Mouse (Mus musculus) thymus, postnatal 0 days (tissue): ENCODE measurements around the gene Otub1. TPM values are rescaled to one million over a fixed set of nuclear protein-coding genes. Genes with fewer than 3 reads are reported as not detected.

Experiments used
- DNase-seq: peaks from one replicate; pipeline ENCODE4 v3.0.0-alpha.2; 2015; ENCODE audit warnings: low spot score
- polyA plus RNA-seq: library from polyadenylated mRNA; unstranded; fragments of >200 nt; fragmentation: Nextera tagmentation; extraction: Ambion mirVana; gene quantifications from 2 replicates; pipeline ENCODE4 v1.2.1, GENCODE M21; 2015

The Otub1 gene
- polyA plus RNA-seq, 1 experiment from 2014 or later, result 166 TPM

DNA sequence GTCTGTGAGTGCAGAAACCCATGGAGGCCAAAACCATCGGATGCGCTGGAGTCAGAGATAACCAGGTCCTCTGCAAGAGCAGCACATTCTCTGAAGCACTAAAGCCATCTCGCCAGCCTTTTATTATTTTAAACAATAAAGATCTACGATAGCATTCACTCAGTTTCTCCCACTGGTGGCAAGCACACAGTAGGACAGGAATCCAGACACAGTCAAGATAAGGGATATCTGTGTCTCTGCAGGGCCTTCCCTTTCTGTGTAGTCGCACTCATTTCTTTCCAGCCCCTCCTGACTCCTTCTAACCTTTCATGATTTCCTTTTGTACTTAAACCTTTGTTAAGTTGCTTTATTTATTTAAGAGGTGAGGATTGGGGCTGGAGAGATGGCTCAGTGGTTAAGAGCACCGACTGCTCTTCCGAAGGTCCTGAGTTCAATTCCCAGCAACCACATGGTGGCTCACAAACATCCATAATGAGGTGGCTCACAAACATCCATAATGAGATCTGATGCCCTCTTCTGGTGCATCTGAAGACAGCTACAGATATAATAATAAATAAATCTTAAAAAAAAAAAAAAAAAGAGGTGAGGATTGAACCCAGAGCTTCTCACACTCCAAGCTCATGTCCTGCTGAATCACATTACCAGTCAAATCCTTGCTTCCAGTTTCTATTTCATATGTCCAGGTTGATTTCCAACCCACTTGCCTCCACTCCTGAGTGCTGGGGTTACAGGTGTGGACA is 4.0 kb upstream of the Otub1 start:
- no peak for DNase-seq

DNA sequence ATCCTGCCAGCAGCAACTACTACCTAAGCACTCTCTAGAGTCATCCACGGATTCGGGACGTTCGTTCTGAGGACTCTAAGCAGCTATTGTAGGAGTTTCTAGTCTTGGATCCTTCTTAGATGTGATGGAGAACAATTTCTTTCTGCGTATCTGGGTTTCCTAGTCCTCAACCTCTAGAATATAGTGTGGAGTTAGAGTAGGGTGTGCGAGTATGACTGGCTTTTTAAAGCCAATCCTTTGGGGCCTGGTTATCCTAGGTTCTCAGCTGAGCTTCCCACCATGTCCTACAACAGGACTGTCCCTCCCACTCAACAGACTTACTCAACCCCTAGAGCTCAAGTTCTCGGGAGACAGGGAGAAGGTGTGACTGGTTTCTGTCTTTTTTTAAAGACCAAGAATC is 790 bp downstream of the Otub1 start:
- no peak for DNase-seq

DNA sequence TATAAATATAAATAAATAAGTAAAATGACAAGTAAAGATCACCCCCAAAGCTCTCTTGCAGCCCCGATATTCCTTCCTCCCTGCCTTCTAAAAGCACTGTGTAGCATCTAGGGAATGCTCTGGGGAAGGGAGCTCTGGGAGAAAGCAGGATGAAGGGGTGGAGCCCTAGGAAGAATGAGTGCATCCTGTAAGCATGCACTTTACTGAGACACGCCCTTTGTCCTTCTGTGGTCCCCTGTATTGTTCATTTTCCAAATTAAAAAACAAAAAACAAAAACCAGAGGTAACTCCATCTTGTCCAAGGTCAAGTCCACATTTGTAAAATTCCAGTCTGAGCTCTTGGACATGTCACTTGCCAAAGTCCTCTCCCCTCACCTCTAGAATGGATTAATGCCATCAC is 1.2 kb downstream of the Otub1 start:
- no peak for DNase-seq

DNA sequence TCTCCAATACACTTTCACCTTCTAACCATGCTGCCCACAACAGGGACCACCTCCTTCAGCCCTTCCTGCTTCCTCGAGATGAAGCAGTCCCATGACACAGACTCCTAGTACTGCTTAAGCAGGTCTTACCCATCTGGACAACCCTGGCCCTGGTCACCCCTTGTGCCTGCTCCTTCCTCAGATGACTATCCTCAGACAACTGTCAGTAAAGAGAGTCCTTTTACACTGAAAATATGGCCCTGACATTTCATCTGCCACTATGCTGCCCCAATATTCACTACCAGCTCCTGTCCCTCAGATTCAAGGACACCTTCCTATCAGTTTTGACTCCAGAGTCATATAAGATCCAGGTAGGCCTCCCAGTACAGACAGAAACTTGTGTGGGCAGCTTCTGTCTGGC is 5.7 kb downstream of the Otub1 start:
- no peak for DNase-seq

DNA sequence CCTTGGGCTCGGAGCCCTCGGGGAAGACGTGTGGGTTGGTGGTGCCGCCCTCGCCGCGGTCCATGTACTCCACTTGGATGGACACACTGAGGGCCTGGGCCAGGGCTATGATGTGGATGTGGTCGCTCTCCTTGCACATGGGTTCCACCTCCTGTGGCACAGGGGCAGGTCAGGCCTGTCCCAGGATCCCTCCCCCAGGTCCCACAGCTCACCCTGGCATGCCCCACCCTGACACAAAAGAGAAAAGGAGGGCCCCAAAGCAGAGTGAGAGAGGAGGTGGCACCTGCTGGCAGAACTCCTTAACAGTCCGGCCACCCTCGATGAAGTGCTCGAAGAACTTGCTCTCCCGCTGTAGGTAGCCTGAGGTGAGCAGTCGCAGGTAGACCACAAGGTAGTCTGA is 7.0 kb downstream of the Otub1 start:
- DNase-seq, result no peak

DNA sequence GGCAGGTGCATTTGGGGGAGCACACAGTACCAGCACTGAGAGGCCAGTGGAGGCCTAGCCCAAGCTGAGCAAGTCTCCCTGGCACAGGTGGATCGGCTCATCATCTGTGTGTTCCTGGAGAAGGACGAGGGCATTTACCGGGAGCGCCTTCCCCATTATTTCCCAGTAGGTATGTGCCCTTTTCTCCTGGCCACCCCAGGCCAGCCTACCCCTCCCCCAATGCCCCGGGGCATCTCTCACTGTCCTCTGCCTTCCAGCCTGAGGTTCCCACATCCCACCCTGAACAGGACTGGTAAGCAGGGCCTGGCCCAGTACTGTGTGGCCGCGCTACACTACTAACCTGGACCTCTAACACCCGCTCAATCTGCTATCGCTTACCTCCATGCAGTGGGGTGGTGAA is 8.7 kb downstream of the Otub1 start:
- DNase-seq, result no peak

DNA sequence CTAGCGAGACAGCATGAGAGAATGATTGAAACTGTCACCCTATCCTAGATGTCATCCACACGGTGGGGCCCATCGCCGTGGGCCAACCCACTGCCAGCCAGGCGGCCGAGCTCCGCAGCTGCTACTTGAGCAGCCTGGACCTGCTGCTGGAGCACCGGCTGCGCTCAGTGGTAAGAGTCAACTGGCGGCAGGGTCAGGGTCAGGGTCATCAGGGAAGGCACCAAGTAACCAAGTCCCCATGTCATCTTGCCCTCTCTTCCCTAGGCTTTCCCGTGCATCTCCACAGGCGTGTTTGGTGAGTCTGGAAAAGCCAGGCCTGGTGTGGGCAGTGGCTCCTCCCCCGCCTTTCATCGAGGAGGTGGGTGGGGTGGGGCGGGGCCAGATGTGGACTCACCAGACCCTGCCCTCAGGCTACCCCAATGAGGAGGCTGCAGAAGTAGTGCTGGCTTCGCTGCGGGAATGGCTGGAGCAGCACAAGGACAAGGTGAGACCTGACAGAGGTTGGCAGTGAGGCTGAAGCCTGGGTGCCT is 9.3 kb downstream of the Otub1 start:
- no peak for DNase-seq

DNA sequence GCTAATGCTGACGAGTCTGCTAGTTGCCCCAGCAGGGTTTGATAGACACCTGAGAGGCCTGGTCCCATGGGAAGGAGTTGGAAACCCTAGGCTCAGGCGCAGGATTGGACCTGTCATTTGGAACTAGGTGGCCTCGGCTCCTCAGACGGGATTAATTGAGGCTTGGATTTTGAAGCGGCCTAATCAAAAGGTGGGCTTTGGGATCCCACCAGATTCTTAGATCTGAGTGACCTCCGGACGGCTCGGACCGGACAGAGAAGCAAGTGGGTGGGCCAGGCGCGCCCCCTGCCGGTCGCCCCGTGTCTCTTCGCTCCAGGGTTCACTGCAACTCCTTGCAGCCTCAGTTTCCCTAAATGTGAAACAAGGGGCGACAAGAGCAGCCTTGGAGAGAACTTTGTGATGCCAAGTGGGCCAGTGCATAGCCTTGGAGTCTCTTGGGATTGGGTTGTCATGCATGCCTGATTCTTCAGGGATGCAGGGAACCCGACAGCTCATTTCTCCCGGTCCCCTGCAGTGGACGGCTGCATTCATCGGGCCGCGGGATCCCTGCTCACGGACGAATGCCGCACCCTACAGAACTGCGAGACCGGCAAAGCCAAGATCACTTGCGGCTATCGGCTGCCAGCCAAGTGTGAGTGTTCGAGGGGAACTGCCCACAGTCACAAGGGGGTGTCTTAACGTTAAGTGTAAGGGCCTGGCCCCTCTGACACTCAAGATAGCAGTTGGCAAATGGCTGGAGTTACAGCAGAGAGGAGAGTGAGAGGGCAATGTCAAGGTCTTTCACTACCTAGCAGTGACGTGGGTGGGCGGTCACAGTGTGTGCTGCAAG is 10.0 kb downstream of the Otub1 start:
- no peak for DNase-seq

DNA sequence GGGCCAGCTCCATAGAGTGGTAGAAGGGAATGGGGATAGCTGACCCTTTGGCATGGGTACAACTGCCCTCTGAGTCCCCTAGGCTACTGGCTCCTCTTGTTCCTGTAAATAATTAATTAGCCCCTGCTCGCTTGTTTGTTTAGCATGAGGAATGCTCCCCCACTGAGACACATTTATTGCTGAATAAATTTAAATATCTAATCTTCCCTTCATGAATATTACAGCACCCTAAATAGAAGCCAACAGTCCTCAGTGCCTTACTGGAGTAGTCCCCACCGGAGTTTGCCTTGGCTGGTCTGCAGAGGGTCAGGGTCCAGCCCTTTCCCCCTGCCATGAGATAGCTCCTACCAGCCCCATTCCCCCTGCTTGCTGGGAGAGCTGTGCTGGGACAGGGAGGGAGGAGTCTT is 13.6 kb downstream of the Otub1 start:
- DNase-seq, result no peak

DNA sequence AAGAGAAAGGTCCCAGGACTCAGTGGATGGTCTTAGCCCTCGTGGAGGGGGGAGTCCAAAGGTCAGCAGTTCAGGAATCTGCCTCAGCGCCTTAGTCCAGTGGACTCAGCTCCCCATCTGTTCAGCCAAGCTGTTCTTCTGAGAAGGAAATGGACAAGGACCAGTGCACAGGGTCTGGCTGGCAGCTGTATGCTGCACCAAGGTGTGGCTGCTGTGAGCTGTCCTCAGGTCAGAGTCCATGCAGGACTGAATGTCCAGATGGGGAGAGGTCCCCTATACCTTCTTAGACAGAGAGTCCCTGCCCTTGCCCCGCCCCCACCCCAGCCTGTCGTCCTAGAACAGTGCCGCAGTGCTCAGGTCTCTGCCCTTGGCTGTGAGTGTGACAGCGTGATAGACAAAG is 14.5 kb downstream of the Otub1 start:
- no peak for DNase-seq

DNA sequence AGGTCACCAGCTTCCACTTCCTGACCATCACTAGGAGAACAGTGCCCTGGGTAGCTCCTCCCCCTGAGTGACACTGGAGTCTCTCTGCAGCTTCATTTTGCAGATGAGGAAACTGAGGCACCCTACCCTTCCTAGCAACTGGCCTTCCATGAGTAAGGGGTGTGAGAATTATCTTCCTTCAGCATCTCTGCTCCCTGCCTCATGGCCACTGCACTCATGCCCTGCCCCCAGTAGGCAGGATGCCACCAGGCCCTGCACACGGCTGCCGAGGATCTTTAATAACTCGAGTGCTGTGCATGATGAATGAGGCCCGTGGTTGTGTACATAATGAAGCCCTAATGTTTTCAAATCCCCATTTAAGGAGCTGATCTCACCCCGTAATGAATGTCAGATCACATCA is 15.1 kb downstream of the Otub1 start:
- DNase-seq, result no peak

DNA sequence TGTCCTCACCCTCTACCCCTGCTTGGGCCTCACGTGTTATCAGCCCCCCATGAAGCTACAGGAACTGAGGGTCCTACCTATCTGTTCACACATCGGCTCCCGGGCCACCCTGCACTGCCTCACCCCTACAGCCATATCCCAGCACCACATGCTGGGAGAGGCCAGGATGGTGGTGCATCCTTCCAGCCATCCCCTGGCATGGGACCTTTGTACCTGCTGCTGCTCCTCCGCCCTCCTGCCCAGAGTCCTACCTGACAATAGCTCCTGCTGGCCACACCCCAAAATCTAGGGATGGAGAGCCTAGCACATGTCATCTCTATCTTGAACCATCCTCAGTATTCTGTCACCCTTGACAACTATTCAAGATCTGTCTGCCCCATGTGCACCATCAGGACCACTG is 17.1 kb downstream of the Otub1 start:
- DNase-seq, result no peak

DNA sequence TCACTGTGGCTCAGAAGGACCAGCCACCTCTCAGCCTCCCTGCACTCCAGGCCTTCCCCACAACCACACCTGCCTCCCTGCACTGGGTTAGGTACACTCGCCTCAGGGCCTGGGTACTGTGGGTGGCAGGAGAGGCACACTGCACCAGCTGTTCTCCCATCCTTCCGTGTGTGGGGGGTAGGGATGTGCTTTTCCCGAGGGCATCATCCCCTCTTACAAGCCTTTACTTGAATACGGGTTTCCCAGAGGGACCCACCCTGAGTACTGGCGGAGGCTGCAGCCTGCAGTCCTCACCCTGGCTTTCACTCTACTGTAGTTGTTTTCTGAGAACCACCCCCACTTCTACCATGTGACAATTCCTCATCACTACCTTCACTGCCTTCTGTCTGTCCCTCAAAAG is 19.0 kb downstream of the Otub1 start:
- no peak for DNase-seq

DNA sequence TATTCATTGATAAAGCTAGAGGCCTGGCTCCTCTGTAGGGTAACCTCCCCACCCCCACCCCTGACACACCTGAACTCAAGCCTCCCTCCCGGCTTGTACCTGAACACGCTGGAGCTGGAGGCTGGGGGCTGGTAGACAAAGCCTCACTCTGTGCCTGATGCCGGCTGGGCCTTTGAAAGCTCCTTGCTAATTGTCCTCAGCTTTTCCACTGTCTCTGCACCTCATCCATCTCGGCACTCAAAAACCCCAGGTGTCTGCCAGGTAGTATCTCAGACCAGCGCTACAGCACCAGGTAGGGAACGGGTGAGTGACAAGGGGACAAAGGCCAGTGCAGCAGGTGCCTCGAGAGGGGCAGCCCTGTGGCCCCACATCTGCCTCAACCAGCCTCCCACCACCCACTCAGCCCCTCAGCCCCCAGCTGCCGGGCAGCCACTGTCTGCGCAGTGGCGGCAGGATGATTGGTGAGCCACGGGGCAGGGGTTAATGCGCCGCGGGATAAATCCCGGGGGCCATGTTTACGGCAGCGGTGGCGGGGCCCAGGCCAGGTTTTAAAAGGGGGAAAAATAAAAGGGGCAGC is 20.3 kb downstream of the Otub1 start:
- no peak for DNase-seq

DNA sequence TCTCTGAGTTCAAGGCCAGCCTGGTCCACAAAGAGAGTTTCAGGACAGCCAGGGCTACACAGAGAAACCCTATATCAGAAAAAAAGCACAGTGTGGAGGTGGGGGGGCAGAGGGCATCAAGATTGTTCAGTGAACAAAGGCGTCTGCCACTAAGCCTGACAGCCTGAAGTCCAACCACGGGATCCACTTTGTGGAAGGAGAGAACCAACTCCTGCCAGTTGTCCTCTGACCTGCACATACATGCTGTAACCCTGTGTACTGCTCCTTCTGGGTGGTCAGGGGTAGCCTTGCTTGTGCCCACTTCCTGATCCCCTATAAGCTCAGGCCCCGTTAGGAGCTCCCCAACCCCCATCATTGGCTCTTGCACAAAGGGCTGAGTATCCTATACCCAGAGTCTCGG is 21.1 kb downstream of the Otub1 start:
- DNase-seq, result no peak

DNA sequence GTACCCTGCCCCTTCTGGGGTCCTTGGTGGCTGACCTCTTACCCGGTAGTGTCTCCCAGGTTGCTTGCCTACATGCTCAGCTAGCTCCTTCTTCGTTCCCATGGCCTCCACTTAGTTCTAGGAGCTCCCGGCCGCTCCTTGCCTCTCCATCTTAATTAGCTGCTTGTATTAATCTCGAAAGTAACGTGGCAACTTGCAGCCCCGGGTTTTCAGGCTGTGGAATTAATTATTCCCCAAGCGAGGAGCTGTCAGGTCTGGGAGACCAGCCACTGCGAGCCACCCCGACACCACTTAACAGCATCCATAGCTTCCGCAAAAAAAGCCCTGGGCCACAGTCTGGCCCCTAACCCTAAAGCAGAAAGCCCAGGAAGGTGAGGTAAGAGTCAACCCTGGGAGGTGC is 22.7 kb downstream of the Otub1 start:
- no peak for DNase-seq

DNA sequence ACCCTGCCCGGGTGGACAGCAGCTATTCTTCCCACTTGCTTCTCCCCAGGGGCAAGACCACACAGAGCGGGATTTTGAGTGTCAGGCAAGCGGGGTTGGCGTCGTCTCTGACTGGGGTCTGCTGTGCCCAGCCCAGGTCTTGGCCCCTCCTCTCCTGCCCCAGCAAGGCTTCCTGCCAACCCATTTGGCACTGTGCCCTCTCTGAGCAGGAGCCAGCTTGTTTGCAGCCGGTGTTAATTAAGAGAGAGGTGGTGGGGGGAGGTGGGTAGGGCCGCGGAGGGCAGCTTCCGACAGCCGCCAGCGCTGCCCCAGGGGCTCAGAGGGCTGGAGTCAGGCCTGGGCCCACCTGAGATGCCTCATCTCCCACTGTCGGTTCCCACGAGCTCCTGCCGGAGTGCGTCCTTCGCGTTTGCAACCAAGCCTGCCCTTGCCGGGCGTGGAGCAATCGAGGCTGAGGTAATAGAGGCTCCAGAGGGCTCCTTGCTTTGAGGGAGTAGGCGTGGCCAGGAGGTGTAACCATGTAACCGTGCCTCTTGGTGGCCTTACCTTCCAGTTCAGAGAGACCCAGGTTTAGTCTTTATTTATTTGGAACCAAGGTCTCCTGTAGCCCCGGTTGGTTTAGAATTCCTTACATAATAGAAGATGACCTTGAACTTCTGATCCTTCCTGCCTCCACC is 23.7 kb downstream of the Otub1 start:
- no peak for DNase-seq

DNA sequence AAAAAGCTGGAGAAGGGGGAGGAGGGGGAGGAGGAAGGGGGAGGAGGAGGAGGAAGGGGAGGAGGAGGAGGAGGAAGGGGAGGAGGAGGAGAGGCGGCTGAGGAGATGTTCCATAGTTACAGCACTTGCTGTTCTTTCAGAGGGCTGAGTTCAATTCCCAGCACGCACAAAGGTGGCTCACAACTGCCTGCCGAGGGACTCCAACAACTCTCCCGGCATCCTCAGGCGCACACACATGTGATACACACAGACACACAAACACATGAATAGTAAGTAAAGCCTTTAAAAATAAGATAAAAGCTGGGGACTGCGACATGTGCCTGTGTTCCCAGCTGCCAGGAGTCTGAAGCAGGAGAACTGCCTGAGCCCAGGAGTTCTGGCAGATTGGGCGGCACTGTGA is 24.6 kb downstream of the Otub1 start:
- no peak for DNase-seq

DNA sequence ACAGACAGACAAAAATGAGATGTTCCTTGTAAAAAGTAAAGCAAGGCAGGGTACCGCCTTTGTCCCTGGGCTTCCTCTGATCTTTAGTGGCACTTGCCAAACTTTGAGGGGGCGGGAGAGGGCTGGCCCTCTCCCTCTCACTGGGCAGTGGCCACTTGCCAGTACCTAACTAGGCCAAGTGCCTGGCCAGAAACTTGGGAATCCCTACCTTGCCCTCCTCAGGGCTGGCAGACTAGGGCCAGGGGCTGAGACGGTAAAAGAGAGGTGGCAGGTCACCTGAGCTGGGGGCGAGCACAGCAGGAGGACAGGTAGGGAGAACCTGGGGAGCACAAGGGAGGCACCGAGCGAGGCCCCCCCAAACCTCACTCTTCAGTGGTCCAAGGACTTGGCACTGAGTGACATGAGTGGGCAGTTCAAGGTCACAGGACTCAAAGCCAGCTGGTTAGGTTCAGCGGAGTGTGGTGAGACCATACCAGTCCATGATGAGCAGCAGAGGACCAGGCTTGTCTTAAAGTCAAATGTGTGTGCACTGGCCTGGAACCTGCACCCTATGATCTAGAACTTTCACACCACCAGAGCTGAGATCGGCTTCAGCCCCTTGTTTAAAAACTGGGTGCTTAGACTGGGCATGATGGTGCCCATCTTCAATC is 25.2 kb downstream of the Otub1 start:
- no peak for DNase-seq

DNA sequence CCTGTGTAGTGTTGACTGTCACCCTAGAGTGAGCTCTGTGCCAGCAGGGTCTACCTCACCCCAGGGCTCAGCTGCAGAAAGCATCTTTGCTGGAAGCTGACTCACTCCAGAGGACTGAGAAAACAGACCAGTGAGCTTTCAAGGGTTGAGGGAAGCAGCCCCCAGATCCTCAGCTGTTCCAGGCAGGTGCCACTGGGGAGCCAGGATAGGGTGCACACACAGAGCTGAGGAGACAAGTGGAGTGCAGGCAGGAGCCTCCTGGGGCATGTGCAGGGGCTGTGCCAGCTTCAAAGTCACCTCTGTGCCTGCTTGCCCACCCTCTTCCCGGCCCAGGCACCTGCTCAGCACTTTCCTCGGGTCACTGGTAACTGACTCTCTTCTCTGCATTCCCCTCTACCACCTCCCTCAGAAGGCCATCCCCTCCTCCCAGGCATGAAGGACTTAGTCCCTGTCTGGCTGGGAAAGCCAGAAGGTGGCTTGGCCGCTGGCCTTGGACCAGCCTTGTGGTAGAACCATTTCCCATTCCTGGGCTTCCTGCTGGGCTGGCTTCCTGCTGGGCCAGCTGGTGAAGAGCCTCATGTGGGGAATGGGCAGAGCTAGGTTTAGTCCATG is 27.2 kb downstream of the Otub1 start:
- no peak for DNase-seq
